Mouse (Mus musculus): ENCODE results near the gene Akr1cl.
"Not testable (repeated sequence)": the region's sequence is repeated elsewhere in the genome, so short reads cannot be mapped to it uniquely, and the experiment has no call there.

Gene Akr1cl

GRCm38 (mm10) chr1:65032641-65033040 is at the start of gene Akr1cl:
TSS of gene Akr1cl (minus strand) at chr1:65032759.
- no peak for DNase-seq (ENCODE audit: low read depth, low spot score)

- DNase-seq (ENCODE audit: low read depth, low spot score), result no peak
These were observed 49.6 kb upstream of the Akr1cl start, which contains the start of gene Crygb for GRCm38 (mm10) chr1:65082188-65082587. TSS of gene Crygb (minus strand) at chr1:65082288.

GRCm38 (mm10) chr1:65075607-65076006 is 43.0 kb upstream of the Akr1cl start:
- DNase-seq (ENCODE audit: low read depth, low spot score), result peak; percentile 3

DNA sequence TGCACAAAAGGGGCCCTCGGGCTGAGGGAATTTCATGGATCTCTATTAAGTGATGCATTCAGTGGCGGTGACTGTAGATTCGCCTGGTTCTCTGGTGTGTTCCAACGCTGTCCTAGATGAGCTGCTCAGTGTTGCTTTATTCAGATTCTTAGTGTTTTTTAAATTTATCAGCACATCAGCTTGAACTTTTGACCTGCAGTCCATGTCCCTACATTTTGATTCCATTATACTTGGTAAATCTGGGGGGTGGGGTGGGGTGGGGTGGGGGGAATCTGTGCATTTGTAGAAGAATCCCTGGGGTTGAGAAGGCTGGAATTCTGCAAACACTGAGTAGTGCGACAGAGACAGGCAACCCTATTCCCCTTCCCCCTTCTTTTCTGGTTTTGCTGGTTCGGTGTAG is 41.0 kb upstream of the Akr1cl start, which contains the start of gene Crygc:
Gene Crygc, minus strand, starts transcription at position 101 of the 400 bp plus-strand sequence.
- no peak for DNase-seq (ENCODE audit: low read depth, low spot score)

GRCm38 (mm10) chr1:65067842-65068241 is 35.3 kb upstream of the Akr1cl start:
- DNase-seq (ENCODE audit: low read depth, low spot score), result no peak

GRCm38 (mm10) chr1:65064201-65064600 is 31.6 kb upstream of the Akr1cl start:
- no peak for DNase-seq (ENCODE audit: low read depth, low spot score)

DNA sequence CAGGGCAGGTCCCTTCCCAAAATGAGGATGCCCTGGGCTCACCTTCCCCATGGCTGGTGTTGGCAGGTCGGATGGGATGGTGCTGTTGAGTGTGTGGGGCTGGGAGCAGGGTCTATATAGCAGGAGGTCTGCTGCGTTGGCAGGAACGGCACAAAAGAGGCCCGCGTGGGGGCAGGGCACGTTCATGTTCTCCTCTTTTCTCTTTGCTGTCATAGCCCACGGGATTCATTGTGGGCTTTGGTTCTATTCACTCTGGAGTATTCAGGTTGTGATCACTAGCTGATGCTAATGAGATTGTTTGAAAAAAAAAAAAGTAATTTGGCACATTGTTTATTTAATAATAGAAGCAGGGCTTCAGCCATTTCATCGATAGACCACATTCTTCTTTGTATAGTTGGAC is 30.8 kb upstream of the Akr1cl start, which contains the start of gene Crygd:
Gene Crygd, minus strand, starts transcription at position 101 of the 400 bp plus-strand sequence.
- DNase-seq (ENCODE audit: low read depth, low spot score), result no peak

GRCm38 (mm10) chr1:65052140-65052539 is 19.6 kb upstream of the Akr1cl start:
- DNase-seq (ENCODE audit: low read depth, low spot score), result no peak

- DNase-seq (ENCODE audit: low read depth, low spot score), result no peak
These were observed 19.1 kb upstream of the Akr1cl start for GRCm38 (mm10) chr1:65051696-65052095.

DNA sequence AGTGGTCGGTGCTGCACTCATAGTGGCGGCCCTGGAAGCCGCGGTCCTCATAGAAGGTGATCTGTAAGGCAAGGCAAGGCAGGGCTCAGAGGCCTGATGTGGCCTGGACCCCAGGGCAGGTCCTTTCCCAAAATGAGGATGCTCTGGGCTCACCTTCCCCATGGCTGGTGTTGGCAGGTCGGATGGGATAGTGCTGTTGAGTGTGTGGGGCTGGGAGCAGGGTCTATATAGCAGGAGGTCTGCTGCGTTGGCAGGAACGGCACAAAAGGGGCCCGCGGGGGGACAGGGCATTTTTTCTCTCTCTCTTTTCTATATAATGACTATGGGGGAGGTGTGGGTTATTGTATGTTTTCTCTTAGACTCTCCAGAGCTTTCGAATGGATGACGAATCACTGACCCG is 18.4 kb upstream of the Akr1cl start, which contains the start of gene Cryge:
Gene Cryge, minus strand, starts transcription at position 198 of the 400 bp plus-strand sequence.
- not testable (repeated sequence) for DNase-seq (ENCODE audit: low read depth, low spot score)

- peak; percentile 31 for DNase-seq (ENCODE audit: low read depth, low spot score)
These were observed 16.2 kb upstream of the Akr1cl start for GRCm38 (mm10) chr1:65048781-65049180.

- peak; percentile 45 for DNase-seq (ENCODE audit: low read depth, low spot score)
These were observed 14.0 kb upstream of the Akr1cl start for GRCm38 (mm10) chr1:65046401-65047109.

GRCm38 (mm10) chr1:65043433-65043832 is 10.9 kb upstream of the Akr1cl start:
- no peak for DNase-seq (ENCODE audit: low read depth, low spot score)

DNA sequence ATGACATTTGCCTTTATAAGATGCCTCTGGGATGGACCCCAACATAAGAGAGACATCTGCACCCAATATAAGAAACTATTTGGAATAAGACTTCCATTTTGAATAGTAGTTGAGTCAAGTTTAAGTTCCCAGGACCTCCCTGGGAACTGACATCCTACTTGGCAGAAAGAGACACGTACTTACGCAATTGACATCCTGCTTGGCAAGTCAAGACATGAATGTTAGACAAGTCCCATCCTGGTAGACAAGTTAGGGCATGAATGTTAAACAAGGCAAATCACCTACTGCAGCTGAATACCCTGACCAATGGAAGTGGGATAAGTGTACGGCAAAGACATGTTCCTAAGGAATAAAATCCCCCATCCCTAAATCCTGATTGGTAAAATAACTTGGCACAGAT is 9.3 kb upstream of the Akr1cl start:
- DNase-seq (ENCODE audit: low read depth, low spot score), result no peak

DNA sequence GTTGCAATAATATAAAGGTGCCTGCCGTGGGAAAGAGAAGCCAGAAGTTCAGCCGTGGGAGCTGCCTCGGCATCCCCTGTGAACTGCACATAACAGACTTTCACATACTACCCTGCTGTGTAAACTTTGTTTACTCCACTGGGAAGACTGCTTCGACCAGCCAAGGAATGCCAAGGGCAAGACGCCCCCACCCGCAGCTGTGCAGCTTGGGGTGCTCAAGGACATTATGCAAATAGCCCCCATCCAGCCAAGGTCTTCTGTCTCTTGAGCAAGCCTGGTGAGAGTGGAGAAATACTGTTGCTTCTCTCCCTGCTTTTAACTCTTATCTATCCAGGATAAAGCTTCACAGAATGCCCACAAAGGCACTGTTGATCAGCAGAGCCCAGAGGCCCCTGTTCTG is 8.2 kb upstream of the Akr1cl start:
- no peak for DNase-seq (ENCODE audit: low read depth, low spot score)

DNA sequence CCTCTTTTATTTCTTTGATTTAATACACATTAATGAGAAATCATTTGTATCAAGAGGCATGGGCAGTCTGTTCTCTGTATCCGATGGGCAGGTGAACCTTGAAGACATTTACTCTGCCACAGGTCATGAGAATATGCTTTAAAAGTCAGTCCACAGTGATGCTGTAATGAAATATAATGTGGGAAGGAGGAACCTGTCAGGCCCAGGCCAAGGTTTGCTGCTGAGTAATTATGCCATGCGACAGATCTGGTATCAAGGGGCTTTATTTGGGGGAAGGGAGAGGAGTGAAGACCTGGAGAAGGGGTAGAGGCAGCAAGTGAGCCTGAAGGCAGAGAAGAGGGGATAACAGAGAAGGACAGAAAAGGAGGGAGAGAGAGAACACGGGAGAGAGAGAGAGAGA is 7.1 kb upstream of the Akr1cl start:
- no peak for DNase-seq (ENCODE audit: low read depth, low spot score)

DNA sequence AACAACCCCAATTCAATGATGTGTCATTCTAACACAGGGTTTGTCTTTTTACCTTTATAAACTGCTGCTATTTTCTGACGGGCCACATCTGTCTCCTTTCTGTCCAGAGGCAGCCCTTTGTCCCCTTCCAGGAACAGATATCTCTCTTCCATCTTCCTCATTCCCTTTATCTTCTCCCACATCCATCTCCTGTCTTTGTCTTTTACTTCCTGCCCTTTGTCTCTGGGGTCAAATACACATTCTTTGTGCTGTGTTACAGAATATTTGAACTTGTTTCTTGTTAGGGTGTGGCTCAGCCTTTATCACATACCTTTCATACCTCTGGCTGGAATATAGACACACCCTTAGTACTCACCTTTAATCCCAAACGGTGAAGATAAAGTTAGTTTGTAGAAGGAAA is 5.0 kb upstream of the Akr1cl start:
- DNase-seq (ENCODE audit: low read depth, low spot score), result no peak

DNA sequence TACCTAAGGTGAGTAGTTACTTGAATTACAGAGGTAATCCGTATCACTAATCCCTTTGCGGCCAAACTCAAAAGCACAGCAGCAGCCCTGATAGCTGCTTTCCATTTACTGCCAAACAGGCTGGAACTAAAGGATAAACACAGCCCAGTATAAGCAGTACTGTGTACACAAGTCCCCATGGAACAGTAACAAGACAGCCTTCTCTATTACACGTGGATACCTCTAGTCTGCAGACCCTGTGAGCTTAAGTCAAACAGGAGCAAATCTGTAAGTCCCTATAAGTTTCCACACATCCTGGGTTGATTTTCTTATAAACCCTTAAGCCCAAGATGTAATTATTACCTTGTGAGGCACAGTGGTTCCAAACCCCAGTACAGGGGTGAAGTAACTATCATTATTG is 3.0 kb upstream of the Akr1cl start:
- DNase-seq (ENCODE audit: low read depth, low spot score), result no peak

GRCm38 (mm10) chr1:65028206-65028605 is 4.4 kb downstream of the Akr1cl start:
- peak; percentile 6 for DNase-seq (ENCODE audit: low read depth, low spot score)

- no peak for DNase-seq (ENCODE audit: low read depth, low spot score)
These were observed 19.8 kb downstream of the Akr1cl start for GRCm38 (mm10) chr1:65012726-65013125.

DNA sequence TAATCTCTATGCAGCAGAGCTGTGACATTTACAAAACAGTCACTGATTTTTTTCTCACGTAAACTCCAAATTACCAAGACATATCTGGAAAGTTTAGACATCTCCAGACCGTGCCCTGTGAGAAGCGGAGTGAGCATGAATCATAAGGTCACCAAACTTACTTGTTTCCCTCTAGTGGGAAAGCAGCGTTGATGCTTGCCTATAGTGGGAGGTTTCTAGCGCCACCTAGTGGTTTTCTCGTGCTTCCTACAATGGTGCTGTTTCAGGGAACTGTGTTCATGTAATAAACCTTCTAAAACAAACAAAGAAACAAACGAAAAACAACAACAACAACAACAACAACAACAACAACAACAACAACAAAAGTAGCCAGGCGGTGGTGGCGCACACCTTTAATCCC is 22.4 kb downstream of the Akr1cl start:
- peak; percentile 93 for DNase-seq (ENCODE audit: low read depth, low spot score)

DNA sequence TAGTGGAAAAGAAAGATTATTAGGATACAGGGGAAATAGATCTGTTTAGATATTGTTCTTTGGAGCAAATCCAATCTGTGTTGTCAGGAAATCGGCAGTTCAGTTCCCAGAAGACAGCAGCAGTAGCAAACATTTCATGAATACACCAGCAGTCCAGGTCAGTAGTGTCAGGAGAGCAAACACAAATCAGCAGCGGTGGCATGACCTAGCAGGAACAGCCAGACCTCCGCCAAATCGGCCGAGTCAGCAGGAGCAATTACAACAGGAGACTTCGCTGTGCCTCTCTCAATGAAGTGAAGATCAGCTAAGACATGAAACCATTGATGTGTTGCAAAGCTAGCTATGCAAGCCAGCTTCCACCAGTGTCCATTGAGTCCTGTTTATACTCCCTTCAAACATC is 27.0 kb downstream of the Akr1cl start:
- no peak for DNase-seq (ENCODE audit: low read depth, low spot score)

- DNase-seq (ENCODE audit: low read depth, low spot score), result no peak
These were observed 28.0 kb downstream of the Akr1cl start for GRCm38 (mm10) chr1:65004526-65004925.
